Mouse (Mus musculus) liver, embryonic 15.5 days (tissue): ENCODE results near the gene Defa33. TPM values are rescaled to one million over a fixed set of nuclear protein-coding genes. Genes with fewer than 3 reads are reported as not detected.
"Not testable (repeated sequence)": the region's sequence is repeated elsewhere in the genome, so short reads cannot be mapped to it uniquely, and the experiment has no call there.

ENCODE experiments used
- ATAC-seq: fragments of 200-750 bp; cut with Nextera tagmentation; 2 replicates; pipeline ENCODE4 v1.8.0; 2017; ENCODE audit warnings: moderate number of reproducible peaks, mild to moderate bottlenecking, moderate library complexity; ENCODE audit not compliant: insufficient read depth
- H3K27ac ChIP-seq: fragments of 300-500 bp; sonication (generic); replicated peaks from 2 replicates; pipeline ENCODE4 v1.5.1; 2015; ENCODE audit warnings: mild to moderate bottlenecking, inconsistent platforms
- H3K27me3 ChIP-seq: fragments of 300-500 bp; sonication (generic); 2 replicates; pipeline ENCODE4 v1.6.1; 2015; ENCODE audit warnings: mild to moderate bottlenecking, inconsistent platforms
- H3K36me3 ChIP-seq: fragments of 300-500 bp; sonication (generic); replicated peaks from 2 replicates; pipeline ENCODE4 v1.6.1; 2015; ENCODE audit warnings: moderate library complexity, mild to moderate bottlenecking, inconsistent platforms
- H3K4me1 ChIP-seq: fragments of 300-500 bp; sonication (generic); replicated peaks from 2 replicates; pipeline ENCODE4 v1.6.1; 2015; ENCODE audit warnings: inconsistent platforms
- H3K4me2 ChIP-seq: fragments of 300-500 bp; sonication (generic); 2 replicates; pipeline ENCODE4 v1.6.1; 2015; ENCODE audit warnings: moderate library complexity, mild to moderate bottlenecking, inconsistent platforms
- H3K4me3 ChIP-seq: fragments of 300-500 bp; sonication (generic); replicated peaks from 2 replicates; pipeline ENCODE4 v1.5.1; 2015; ENCODE audit warnings: mild to moderate bottlenecking, inconsistent platforms
- H3K9ac ChIP-seq: fragments of 300-500 bp; sonication (generic); 2 replicates; pipeline ENCODE4 v1.6.1; 2015; ENCODE audit warnings: moderate library complexity, mild to moderate bottlenecking, inconsistent platforms
- H3K9me3 ChIP-seq: fragments of 300-500 bp; sonication (generic); replicated peaks from 2 replicates; pipeline ENCODE4 v1.6.1; 2016; ENCODE audit warnings: inconsistent platforms
- WGBS: fragments of 180-500 bp; shearing (Covaris S2); methylation state at CpG from one replicate; pipeline ENCODE4 v1.1.7; 2015; ENCODE audit warnings: mixed read lengths; ENCODE audit not compliant: insufficient replicate concordance; 5-methylcytosine and 5-hydroxymethylcytosine counted together
- polyA plus RNA-seq: library from polyadenylated mRNA; unstranded; fragments of >200 nt; fragmentation: Nextera tagmentation; extraction: Ambion mirVana; gene quantifications from 2 replicates; pipeline ENCODE4 v1.2.1, GENCODE M21; 2015

Defa33 gene
- polyA plus RNA-seq = not detected in 2 replicates

DNA sequence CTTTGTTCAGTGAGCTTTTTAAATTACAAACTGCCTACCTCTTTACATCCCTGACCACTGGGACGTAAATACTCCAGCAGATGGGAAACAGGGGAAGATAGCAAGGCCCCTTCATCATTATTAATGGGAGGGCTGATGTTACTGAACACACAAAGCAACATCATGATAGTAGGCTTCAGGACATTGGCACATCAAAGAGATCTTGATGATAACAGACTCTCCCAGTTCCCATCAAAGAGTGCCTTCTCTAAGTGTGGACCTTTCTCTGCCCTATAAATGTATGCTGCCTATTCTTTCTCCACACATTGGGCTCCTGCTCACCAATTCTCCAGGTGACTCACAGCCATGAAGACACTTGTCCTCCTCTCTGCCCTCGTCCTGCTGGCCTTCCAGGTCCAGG, at the start of gene Defa33:
TSS of gene Defa33 (plus strand) at position 301 of the 400 bp plus-strand sequence.
- H3K9ac ChIP-seq, H3K27me3 ChIP-seq, H3K4me1 ChIP-seq, H3K4me3 ChIP-seq, H3K4me2 ChIP-seq, H3K9me3 ChIP-seq, ATAC-seq, H3K27ac ChIP-seq, H3K36me3 ChIP-seq: not testable (repeated sequence)
- no CpG with 5 or more reads among the region's 2 CpGs for WGBS

DNA sequence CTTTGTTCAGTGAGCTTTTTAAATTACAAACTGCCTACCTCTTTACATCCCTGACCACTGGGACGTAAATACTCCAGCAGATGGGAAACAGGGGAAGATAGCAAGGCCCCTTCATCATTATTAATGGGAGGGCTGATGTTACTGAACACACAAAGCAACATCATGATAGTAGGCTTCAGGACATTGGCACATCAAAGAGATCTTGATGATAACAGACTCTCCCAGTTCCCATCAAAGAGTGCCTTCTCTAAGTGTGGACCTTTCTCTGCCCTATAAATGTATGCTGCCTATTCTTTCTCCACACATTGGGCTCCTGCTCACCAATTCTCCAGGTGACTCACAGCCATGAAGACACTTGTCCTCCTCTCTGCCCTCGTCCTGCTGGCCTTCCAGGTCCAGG, 13.4 kb upstream of the Defa33 start, which contains the start of gene Defa2:
TSS of gene Defa2 (plus strand) at position 301 of the 400 bp plus-strand sequence.
- H3K9ac ChIP-seq, ATAC-seq: not testable (repeated sequence)
- WGBS = 56% methylated on average over 1 of the region's 2 CpGs

DNA sequence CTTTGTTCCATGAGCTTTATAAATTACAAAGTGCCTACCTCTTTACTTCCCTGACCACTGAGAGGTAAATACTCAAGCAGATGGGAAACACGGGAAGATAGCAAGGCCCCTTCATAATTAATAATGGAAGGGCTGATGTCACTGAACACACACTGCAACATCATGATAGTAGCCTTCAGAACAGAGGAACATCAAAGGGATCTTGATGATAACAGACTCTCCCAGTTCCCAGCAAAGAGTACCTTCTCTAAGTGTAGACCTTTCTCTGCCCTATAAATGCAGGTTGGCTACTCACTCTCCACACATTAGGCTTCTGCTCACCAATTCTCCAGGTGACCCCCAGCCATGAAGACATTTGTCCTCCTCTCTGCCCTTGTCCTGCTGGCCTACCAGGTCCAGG, 35.5 kb downstream of the Defa33 start, which contains the start of gene Defa36:
TSS of gene Defa36 (plus strand) at position 301 of the 400 bp plus-strand sequence.
- not testable (repeated sequence) for H3K9ac ChIP-seq, H3K27me3 ChIP-seq, H3K4me1 ChIP-seq, H3K36me3 ChIP-seq, H3K27ac ChIP-seq, H3K9me3 ChIP-seq, H3K4me2 ChIP-seq, ATAC-seq, H3K4me3 ChIP-seq
- WGBS = no CpG with 5 or more reads among the region's 1 CpGs

More for the DNA sequence above, 13.4 kb upstream of the Defa33 start, which contains the start of gene Defa2:
- not testable (repeated sequence) for H3K27ac ChIP-seq, H3K27me3 ChIP-seq, H3K9me3 ChIP-seq, H3K4me2 ChIP-seq, H3K36me3 ChIP-seq, H3K4me1 ChIP-seq, H3K4me3 ChIP-seq

Other genes starting within 250 kb of the Defa33 start
- not detected in 2 replicates for gene Defa22, start 229.5 kb upstream of the Defa33 start, polyA plus RNA-seq
- gene Defa31, start 200.2 kb upstream of the Defa33 start, polyA plus RNA-seq = not detected in 2 replicates
- not detected in 2 replicates for gene Gm15293, start 190.2 kb upstream of the Defa33 start, polyA plus RNA-seq
- not detected in 2 replicates for gene Gm15292, start 142.1 kb upstream of the Defa33 start, polyA plus RNA-seq
- gene Defa27, start 76.3 kb upstream of the Defa33 start, polyA plus RNA-seq = not detected in 2 replicates
- not detected in 2 replicates for gene Defa29, start 64.8 kb upstream of the Defa33 start, polyA plus RNA-seq
- not detected in 2 replicates for gene Defa2, start 13.3 kb upstream of the Defa33 start, polyA plus RNA-seq
- gene Defa36, start 35.6 kb downstream of the Defa33 start, polyA plus RNA-seq = not detected in 2 replicates
- not detected in 2 replicates for gene Gm7849, start 64.7 kb downstream of the Defa33 start, polyA plus RNA-seq
- not detected in 2 replicates for gene Defa20, start 117.4 kb downstream of the Defa33 start, polyA plus RNA-seq
- not detected in 2 replicates for gene Defa32, start 137.2 kb downstream of the Defa33 start, polyA plus RNA-seq
- not detected in 2 replicates for gene Defa37, start 173.6 kb downstream of the Defa33 start, polyA plus RNA-seq
- not detected in 2 replicates for gene Defa28, start 191.2 kb downstream of the Defa33 start, polyA plus RNA-seq
- gene Gm7861, start 202.7 kb downstream of the Defa33 start, polyA plus RNA-seq = not detected in 2 replicates
- gene Defa26, start 226.4 kb downstream of the Defa33 start, polyA plus RNA-seq = not detected in 2 replicates